Mouse (Mus musculus): Measurements from ENCODE around the gene Ift57. TPM values are rescaled to one million over a fixed set of nuclear protein-coding genes. Genes with fewer than 3 reads are reported as not detected.

Gene Ift57
- polyA plus RNA-seq, 1 experiment from 2014 or later = 27.1 TPM

- peak overlapping the region; percentile 15; the same call in 1 of the 2 replicates for H3K4me3 ChIP-seq (ENCODE audit: low read depth, low read length)
- 0 out of 2 replicates have a peak overlapping the region, but pooled peaks have one; percentile 9 for H3K27ac ChIP-seq (ENCODE audit: low read depth, low read length)
- H3K9ac ChIP-seq (ENCODE audit: low read length) = no peak overlapping the region
- no peaks in the 10 kb centered on the region for H3K36me3 ChIP-seq (ENCODE audit: control insufficient read depth, insufficient read depth, low read length)
- no peaks in the 10 kb centered on the region for H3K27me3 ChIP-seq (ENCODE audit: control insufficient read depth, insufficient read depth, low read length)
- 1% methylated on average over 12 of the region's 12 CpGs for WGBS
- ATAC-seq (ENCODE audit: insufficient read depth, low FRiP score, low TSS enrichment) = peak; percentile 38; the same call in 1 of the 2 replicates
- no peaks in the 10 kb centered on the region; the same call in 1 of the 2 replicates for H3K4me1 ChIP-seq (ENCODE audit: control insufficient read depth, insufficient read depth, low read length)
- H3K9me3 ChIP-seq (ENCODE audit: control insufficient read depth, low read length) = no peaks in the 10 kb centered on the region
- H3K4me2 ChIP-seq (ENCODE audit: low read depth) = peak overlapping the region; percentile 38
- DNase-seq (ENCODE audit: low spot score) = peak; percentile 53
Measured at GRCm38 (mm10) chr16:49803932-49804461, 105.0 kb downstream of the Ift57 start.

GRCm38 (mm10) chr16:49806920-49807319 is 107.9 kb downstream of the Ift57 start:
- Histone ChIP-seq H3K9ac (ENCODE audit: low read length) (no peak overlapping the region), H3K4me3 (ENCODE audit: low read depth, low read length) (no peak overlapping the region), H3K36me3 (ENCODE audit: control insufficient read depth, insufficient read depth, low read length) (no peaks in the 10 kb centered on the region), H3K27me3 (ENCODE audit: control insufficient read depth, insufficient read depth, low read length) (no peaks in the 10 kb centered on the region), H3K4me2 (ENCODE audit: low read depth) (no peak overlapping the region), H3K9me3 (ENCODE audit: control insufficient read depth, low read length) (no peaks in the 10 kb centered on the region), H3K4me1 (ENCODE audit: control insufficient read depth, insufficient read depth, low read length) (no peaks in the 10 kb centered on the region; the same call in 1 of the 2 replicates), H3K27ac (ENCODE audit: low read depth, low read length) (no peak overlapping the region)
- WGBS = 90% methylated on average over 10 of the region's 10 CpGs
- no peak for ATAC-seq (ENCODE audit: insufficient read depth, low FRiP score, low TSS enrichment)
- no peak for DNase-seq (ENCODE audit: low spot score)

- DNase-seq (ENCODE audit: low spot score) (no peak), ATAC-seq (ENCODE audit: insufficient read depth, low FRiP score, low TSS enrichment) (no peak)
- Histone ChIP-seq H3K4me3 (ENCODE audit: low read depth, low read length) (no peak overlapping the region), H3K4me2 (ENCODE audit: low read depth) (no peak overlapping the region), H3K27ac (ENCODE audit: low read depth, low read length) (no peak overlapping the region), H3K9ac (ENCODE audit: low read length) (no peak overlapping the region), H3K4me1 (ENCODE audit: control insufficient read depth, insufficient read depth, low read length) (no peaks in the 10 kb centered on the region; the same call in 1 of the 2 replicates), H3K36me3 (ENCODE audit: control insufficient read depth, insufficient read depth, low read length) (no peaks in the 10 kb centered on the region), H3K27me3 (ENCODE audit: control insufficient read depth, insufficient read depth, low read length) (no peaks in the 10 kb centered on the region), H3K9me3 (ENCODE audit: control insufficient read depth, low read length) (no peaks in the 10 kb centered on the region)
- WGBS = 90% methylated on average over 7 of the region's 7 CpGs
Measured at GRCm38 (mm10) chr16:49807419-49807841, 108.4 kb downstream of the Ift57 start.

- H3K4me3 ChIP-seq (ENCODE audit: low read depth, low read length) = no peak overlapping the region
- no peaks in the 10 kb centered on the region; the same call in 1 of the 2 replicates for H3K4me1 ChIP-seq (ENCODE audit: control insufficient read depth, insufficient read depth, low read length)
- DNase-seq (ENCODE audit: low spot score) (no peak), ATAC-seq (ENCODE audit: insufficient read depth, low FRiP score, low TSS enrichment) (no peak)
- no peak overlapping the region for H3K9ac ChIP-seq (ENCODE audit: low read length)
- H3K4me2 ChIP-seq (ENCODE audit: low read depth) = no peak overlapping the region
- H3K27me3 ChIP-seq (ENCODE audit: control insufficient read depth, insufficient read depth, low read length) = no peaks in the 10 kb centered on the region
- H3K36me3 ChIP-seq (ENCODE audit: control insufficient read depth, insufficient read depth, low read length) = no peaks in the 10 kb centered on the region
- no peaks in the 10 kb centered on the region for H3K9me3 ChIP-seq (ENCODE audit: control insufficient read depth, low read length)
- 89% methylated on average over 18 of the region's 18 CpGs for WGBS
- H3K27ac ChIP-seq (ENCODE audit: low read depth, low read length) = no peak overlapping the region
Measured at GRCm38 (mm10) chr16:49807862-49808430, 108.9 kb downstream of the Ift57 start.

- Histone ChIP-seq H3K9ac (ENCODE audit: low read length) (no peak overlapping the region), H3K4me1 (ENCODE audit: control insufficient read depth, insufficient read depth, low read length) (no peaks in the 10 kb centered on the region), H3K36me3 (ENCODE audit: control insufficient read depth, insufficient read depth, low read length) (no peaks in the 10 kb centered on the region), H3K27ac (ENCODE audit: low read depth, low read length) (no peak overlapping the region), H3K4me3 (ENCODE audit: low read depth, low read length) (no peak overlapping the region), H3K9me3 (ENCODE audit: control insufficient read depth, low read length) (no peaks in the 10 kb centered on the region), H3K4me2 (ENCODE audit: low read depth) (no peak overlapping the region), H3K27me3 (ENCODE audit: control insufficient read depth, insufficient read depth, low read length) (no peaks in the 10 kb centered on the region)
- DNase-seq (ENCODE audit: low spot score) = no peak
- WGBS = 92% methylated on average over 2 of the region's 2 CpGs
- ATAC-seq (ENCODE audit: insufficient read depth, low FRiP score, low TSS enrichment) = no peak
Measured at GRCm38 (mm10) chr16:49811897-49812296, 112.9 kb downstream of the Ift57 start.

- ATAC-seq (ENCODE audit: insufficient read depth, low FRiP score, low TSS enrichment) (no peak), DNase-seq (ENCODE audit: low spot score) (no peak)
- no peak overlapping the region for H3K4me3 ChIP-seq (ENCODE audit: low read depth, low read length)
- H3K36me3 ChIP-seq (ENCODE audit: control insufficient read depth, insufficient read depth, low read length) = no peaks in the 10 kb centered on the region
- no peaks in the 10 kb centered on the region for H3K4me1 ChIP-seq (ENCODE audit: control insufficient read depth, insufficient read depth, low read length)
- H3K27ac ChIP-seq (ENCODE audit: low read depth, low read length) = no peak overlapping the region
- H3K27me3 ChIP-seq (ENCODE audit: control insufficient read depth, insufficient read depth, low read length) = no peaks in the 10 kb centered on the region
- no peak overlapping the region for H3K9ac ChIP-seq (ENCODE audit: low read length)
- WGBS = 77% methylated on average over 10 of the region's 10 CpGs
- H3K4me2 ChIP-seq (ENCODE audit: low read depth) = no peak overlapping the region
- no peaks in the 10 kb centered on the region for H3K9me3 ChIP-seq (ENCODE audit: control insufficient read depth, low read length)
Measured at GRCm38 (mm10) chr16:49812821-49813616, 114.0 kb downstream of the Ift57 start.

GRCm38 (mm10) chr16:49814419-49814818 is 115.4 kb downstream of the Ift57 start:
- no peak for DNase-seq (ENCODE audit: low spot score)
- WGBS = 75% methylated on average over 4 of the region's 4 CpGs
- Histone ChIP-seq H3K27ac (ENCODE audit: low read depth, low read length) (no peak overlapping the region), H3K27me3 (ENCODE audit: control insufficient read depth, insufficient read depth, low read length) (no peaks in the 10 kb centered on the region), H3K4me2 (ENCODE audit: low read depth) (no peak overlapping the region), H3K9me3 (ENCODE audit: control insufficient read depth, low read length) (no peaks in the 10 kb centered on the region), H3K4me1 (ENCODE audit: control insufficient read depth, insufficient read depth, low read length) (no peaks in the 10 kb centered on the region), H3K9ac (ENCODE audit: low read length) (no peak overlapping the region), H3K36me3 (ENCODE audit: control insufficient read depth, insufficient read depth, low read length) (no peaks in the 10 kb centered on the region), H3K4me3 (ENCODE audit: low read depth, low read length) (no peak overlapping the region)
- ATAC-seq (ENCODE audit: insufficient read depth, low FRiP score, low TSS enrichment) = no peak

Data from neural tube, embryonic 11.5 days (tissue).